Mouse (Mus musculus) embryonic facial prominence, embryonic 12.5 days (tissue): ENCODE measurements at regions not wholly inside any gene's neighbourhood (a gene's known extent, or its start where the extent isn't known, plus 50 kb on each side); places are given as distances from the start of the nearest gene placed in this dataset.

Source experiments
- ATAC-seq: fragments of 200-750 bp; cut with Nextera tagmentation; 2 replicates; pipeline ENCODE4 v1.8.0; 2017; ENCODE audit not compliant: insufficient number of reproducible peaks, insufficient read depth, low FRiP score, low TSS enrichment
- H3K27ac ChIP-seq: fragments of 300-500 bp; sonication (generic); 2 replicates; pipeline ENCODE4 v1.5.1; 2016; ENCODE audit warnings: mild to moderate bottlenecking
- H3K27me3 ChIP-seq: fragments of 300-500 bp; sonication (generic); 2 replicates; pipeline ENCODE4 v1.6.1; 2016; ENCODE audit warnings: mild to moderate bottlenecking, moderate library complexity
- H3K36me3 ChIP-seq: fragments of 300-500 bp; sonication (generic); 2 replicates; pipeline ENCODE4 v1.6.1; 2016; ENCODE audit warnings: mild to moderate bottlenecking
- H3K4me1 ChIP-seq: fragments of 300-500 bp; sonication (generic); 2 replicates; pipeline ENCODE4 v1.6.1; 2016
- H3K4me2 ChIP-seq: fragments of 300-500 bp; sonication (generic); replicated peaks from 2 replicates; pipeline ENCODE4 v1.6.1; 2016; ENCODE audit warnings: mild to moderate bottlenecking, moderate library complexity
- H3K4me3 ChIP-seq: fragments of 300-500 bp; sonication (generic); 2 replicates; pipeline ENCODE4 v1.5.1; 2016; ENCODE audit warnings: mild to moderate bottlenecking
- H3K9ac ChIP-seq: fragments of 300-500 bp; sonication (generic); 2 replicates; pipeline ENCODE4 v1.6.1; 2016; ENCODE audit warnings: mild to moderate bottlenecking, moderate library complexity
- H3K9me3 ChIP-seq: fragments of 300-500 bp; sonication (generic); 2 replicates; pipeline ENCODE4 v1.6.1; 2016; ENCODE audit warnings: mild to moderate bottlenecking, moderate library complexity
- WGBS: fragments of 180-500 bp; shearing (Covaris S2); methylation state at CpG from one replicate; pipeline ENCODE4 v1.1.7; 2016; 5-methylcytosine and 5-hydroxymethylcytosine counted together

- WGBS, result 19% methylated on average over 14 of the region's 14 CpGs
- no peaks in the 10 kb centered on the region for H3K27me3 ChIP-seq
- no peak overlapping the region for H3K4me3 ChIP-seq
- no peak overlapping the region for H3K4me2 ChIP-seq
- H3K9me3 ChIP-seq, result no peaks in the 10 kb centered on the region
- no peaks in the 10 kb centered on the region for H3K36me3 ChIP-seq
- peak overlapping the region; percentile 17; the same call in 1 of the 2 replicates for H3K27ac ChIP-seq
- ATAC-seq, result no peak
- H3K4me1 ChIP-seq, result peaks cover 6% of the 10 kb centered on the region; the same call in 1 of the 2 replicates
- H3K9ac ChIP-seq, result no peak overlapping the region
Observed at GRCm38 (mm10) chr3:37916786-37917479, 192.6 kb upstream of the Gm5148 start.

GRCm38 (mm10) chr3:37916281-37916680 lies 192.0 kb upstream of the Gm5148 start:
- Histone ChIP-seq H3K4me1 (peaks cover 6% of the 10 kb centered on the region; the same call in 1 of the 2 replicates), H3K9me3 (no peaks in the 10 kb centered on the region), H3K36me3 (no peaks in the 10 kb centered on the region), H3K27me3 (no peaks in the 10 kb centered on the region), H3K27ac (no peak overlapping the region), H3K9ac (no peak overlapping the region), H3K4me2 (no peak overlapping the region), H3K4me3 (no peak overlapping the region)
- 49% methylated on average over 3 of the region's 3 CpGs for WGBS
- no peak for ATAC-seq

GRCm38 (mm10) chr3:37915673-37916072 lies 191.4 kb upstream of the Gm5148 start:
- no peaks in the 10 kb centered on the region for H3K27me3 ChIP-seq
- no peak overlapping the region for H3K4me2 ChIP-seq
- H3K4me1 ChIP-seq, result peaks cover 6% of the 10 kb centered on the region; the same call in 1 of the 2 replicates
- H3K27ac ChIP-seq, result no peak overlapping the region
- H3K4me3 ChIP-seq, result no peak overlapping the region
- no peak overlapping the region for H3K9ac ChIP-seq
- 56% methylated on average over 2 of the region's 2 CpGs for WGBS
- no peaks in the 10 kb centered on the region for H3K9me3 ChIP-seq
- ATAC-seq, result no peak
- H3K36me3 ChIP-seq, result no peaks in the 10 kb centered on the region

GRCm38 (mm10) chr3:37914136-37914535 lies 189.8 kb upstream of the Gm5148 start:
- 89% methylated on average over 2 of the region's 2 CpGs for WGBS
- Histone ChIP-seq H3K27me3 (no peaks in the 10 kb centered on the region), H3K4me3 (no peak overlapping the region), H3K4me1 (peaks cover 6% of the 10 kb centered on the region; the same call in 1 of the 2 replicates), H3K9me3 (no peaks in the 10 kb centered on the region), H3K4me2 (no peak overlapping the region), H3K9ac (no peak overlapping the region), H3K36me3 (no peaks in the 10 kb centered on the region), H3K27ac (no peak overlapping the region)
- no peak for ATAC-seq

- H3K4me3 ChIP-seq, result no peak overlapping the region
- WGBS, result 90% methylated on average over 4 of the region's 4 CpGs
- no peaks in the 10 kb centered on the region for H3K9me3 ChIP-seq
- ATAC-seq, result no peak
- H3K36me3 ChIP-seq, result no peaks in the 10 kb centered on the region
- no peak overlapping the region for H3K4me2 ChIP-seq
- H3K27ac ChIP-seq, result no peak overlapping the region
- H3K9ac ChIP-seq, result no peak overlapping the region
- peaks cover 14% of the 10 kb centered on the region for H3K4me1 ChIP-seq
- no peaks in the 10 kb centered on the region for H3K27me3 ChIP-seq
Observed at GRCm38 (mm10) chr3:37909821-37910220, 185.5 kb upstream of the Gm5148 start.

- no peaks in the 10 kb centered on the region for H3K27me3 ChIP-seq
- no peak for ATAC-seq
- H3K36me3 ChIP-seq, result no peaks in the 10 kb centered on the region
- peaks cover 14% of the 10 kb centered on the region for H3K4me1 ChIP-seq
- WGBS, result 86% methylated on average over 2 of the region's 2 CpGs
- H3K9ac ChIP-seq, result no peak overlapping the region
- H3K4me3 ChIP-seq, result no peak overlapping the region
- no peak overlapping the region for H3K27ac ChIP-seq
- H3K4me2 ChIP-seq, result no peak overlapping the region
- no peaks in the 10 kb centered on the region for H3K9me3 ChIP-seq
Observed at GRCm38 (mm10) chr3:37909008-37909407, 184.7 kb upstream of the Gm5148 start.

GRCm38 (mm10) chr3:37908456-37908855 lies 184.2 kb upstream of the Gm5148 start:
- Histone ChIP-seq H3K27me3 (no peaks in the 10 kb centered on the region), H3K4me3 (no peak overlapping the region), H3K36me3 (no peaks in the 10 kb centered on the region), H3K27ac (no peak overlapping the region), H3K4me1 (peaks cover 14% of the 10 kb centered on the region), H3K4me2 (no peak overlapping the region), H3K9me3 (no peaks in the 10 kb centered on the region), H3K9ac (no peak overlapping the region)
- ATAC-seq, result no peak
- 37% methylated on average over 6 of the region's 6 CpGs for WGBS

GRCm38 (mm10) chr3:37907432-37908088 lies 183.3 kb upstream of the Gm5148 start:
- Histone ChIP-seq H3K36me3 (no peaks in the 10 kb centered on the region), H3K9me3 (no peaks in the 10 kb centered on the region), H3K9ac (no peak overlapping the region), H3K4me1 (peaks cover 14% of the 10 kb centered on the region), H3K4me3 (no peak overlapping the region), H3K4me2 (peak overlapping the region; percentile 15; the same call in 1 of the 2 replicates), H3K27me3 (no peaks in the 10 kb centered on the region), H3K27ac (peak overlapping the region; percentile 69; the same call in 1 of the 2 replicates)
- ATAC-seq, result no peak
- 26% methylated on average over 14 of the region's 14 CpGs for WGBS

GRCm38 (mm10) chr3:37906806-37907251 lies 182.5 kb upstream of the Gm5148 start:
- H3K4me1 ChIP-seq, result peaks cover 14% of the 10 kb centered on the region
- no peak overlapping the region for H3K4me3 ChIP-seq
- H3K9ac ChIP-seq, result no peak overlapping the region
- no peak for ATAC-seq
- no peaks in the 10 kb centered on the region for H3K36me3 ChIP-seq
- peak overlapping the region; percentile 69 for H3K27ac ChIP-seq
- H3K9me3 ChIP-seq, result no peaks in the 10 kb centered on the region
- H3K27me3 ChIP-seq, result no peaks in the 10 kb centered on the region
- 19% methylated on average over 5 of the region's 5 CpGs for WGBS
- H3K4me2 ChIP-seq, result no peak overlapping the region

- Histone ChIP-seq H3K27ac (no peak overlapping the region), H3K9ac (no peak overlapping the region)
Observed at GRCm38 (mm10) chr3:37904188-37904587, 179.9 kb upstream of the Gm5148 start.

GRCm38 (mm10) chr3:37903482-37903881 lies 179.2 kb upstream of the Gm5148 start:
- no peaks in the 10 kb centered on the region for H3K27me3 ChIP-seq
- no peaks in the 10 kb centered on the region for H3K9me3 ChIP-seq
- 74% methylated on average over 3 of the region's 3 CpGs for WGBS
- H3K36me3 ChIP-seq, result no peaks in the 10 kb centered on the region
- H3K9ac ChIP-seq, result no peak overlapping the region
- H3K4me2 ChIP-seq, result no peak overlapping the region
- H3K27ac ChIP-seq, result no peak overlapping the region
- ATAC-seq, result no peak
- no peak overlapping the region for H3K4me3 ChIP-seq
- H3K4me1 ChIP-seq, result peaks cover 13% of the 10 kb centered on the region

More at GRCm38 (mm10) chr3:37904188-37904587, 179.9 kb upstream of the Gm5148 start:
- Histone ChIP-seq H3K36me3 (no peaks in the 10 kb centered on the region), H3K9me3 (no peaks in the 10 kb centered on the region), H3K4me2 (no peak overlapping the region), H3K27me3 (no peaks in the 10 kb centered on the region), H3K4me3 (no peak overlapping the region), H3K4me1 (peaks cover 14% of the 10 kb centered on the region)
- no peak for ATAC-seq
- 71% methylated on average over 3 of the region's 3 CpGs for WGBS

GRCm38 (mm10) chr3:37903021-37903420 lies 178.7 kb upstream of the Gm5148 start:
- 89% methylated on average over 4 of the region's 4 CpGs for WGBS
- no peak for ATAC-seq
- H3K9ac ChIP-seq, result no peak overlapping the region
- H3K9me3 ChIP-seq, result no peaks in the 10 kb centered on the region
- H3K4me1 ChIP-seq, result peaks cover 12% of the 10 kb centered on the region
- no peak overlapping the region for H3K4me2 ChIP-seq
- H3K4me3 ChIP-seq, result no peak overlapping the region
- no peaks in the 10 kb centered on the region for H3K36me3 ChIP-seq
- no peak overlapping the region for H3K27ac ChIP-seq
- H3K27me3 ChIP-seq, result no peaks in the 10 kb centered on the region
